Mouse (Mus musculus): ENCODE data around the gene Lsm14b.
A peak's percentile ranks its signal among the peaks of the same experiment; 100 is the strongest.

Gene Lsm14b

GRCm38 (mm10) chr2:180063338-180064131 lies 38.7 kb downstream of the Lsm14b start:
- DNase-seq, result no peak

- DNase-seq, result no peak
Observed at GRCm38 (mm10) chr2:180069770-180070480, 45.1 kb downstream of the Lsm14b start.

- DNase-seq, result peak; percentile 94 to 97
Observed at GRCm38 (mm10) chr2:180070481-180071453, 46.0 kb downstream of the Lsm14b start, which contains the start of gene Mtg2. Gene Mtg2 (plus strand): TSS chr2:180070588.

GRCm38 (mm10) chr2:180071671-180072070 lies 46.9 kb downstream of the Lsm14b start:
- no peak for DNase-seq

GRCm38 (mm10) chr2:180072886-180073285 lies 48.1 kb downstream of the Lsm14b start:
- no peak for DNase-seq

- DNase-seq, result no peak
Observed at GRCm38 (mm10) chr2:180077622-180078021, 52.8 kb downstream of the Lsm14b start.

GRCm38 (mm10) chr2:180080680-180081079 lies 55.9 kb downstream of the Lsm14b start:
- DNase-seq, result no peak

GRCm38 (mm10) chr2:180083063-180083462 lies 58.3 kb downstream of the Lsm14b start:
- DNase-seq, result no peak

GRCm38 (mm10) chr2:180084565-180084964 lies 59.8 kb downstream of the Lsm14b start:
- no peak for DNase-seq
